Mouse (Mus musculus) heart, adult 2 months (tissue): Measurements from ENCODE around the gene Syt2.

Experiments
- CTCF ChIP-seq: fragments of 200-600 bp; IDR thresholded peaks from 2 replicates; pipeline ENCODE4 v1.8.1; 2022; ENCODE audit warnings: antibody characterized with exemption, mild to moderate bottlenecking, moderate library complexity
- EP300 ChIP-seq: fragments of 200-500 bp; IDR thresholded peaks from 2 replicates; pipeline ENCODE4 v1.6.1; 2011; ENCODE audit warnings: low read depth, low read length, control low read depth; ENCODE audit not compliant: insufficient read depth
- POLR2A ChIP-seq: fragments of 200-500 bp; IDR thresholded peaks from 2 replicates; pipeline ENCODE4 v1.6.1; 2011; ENCODE audit warnings: mild to moderate bottlenecking, low read depth, low read length, control low read depth; ENCODE audit not compliant: insufficient read depth

DNA sequence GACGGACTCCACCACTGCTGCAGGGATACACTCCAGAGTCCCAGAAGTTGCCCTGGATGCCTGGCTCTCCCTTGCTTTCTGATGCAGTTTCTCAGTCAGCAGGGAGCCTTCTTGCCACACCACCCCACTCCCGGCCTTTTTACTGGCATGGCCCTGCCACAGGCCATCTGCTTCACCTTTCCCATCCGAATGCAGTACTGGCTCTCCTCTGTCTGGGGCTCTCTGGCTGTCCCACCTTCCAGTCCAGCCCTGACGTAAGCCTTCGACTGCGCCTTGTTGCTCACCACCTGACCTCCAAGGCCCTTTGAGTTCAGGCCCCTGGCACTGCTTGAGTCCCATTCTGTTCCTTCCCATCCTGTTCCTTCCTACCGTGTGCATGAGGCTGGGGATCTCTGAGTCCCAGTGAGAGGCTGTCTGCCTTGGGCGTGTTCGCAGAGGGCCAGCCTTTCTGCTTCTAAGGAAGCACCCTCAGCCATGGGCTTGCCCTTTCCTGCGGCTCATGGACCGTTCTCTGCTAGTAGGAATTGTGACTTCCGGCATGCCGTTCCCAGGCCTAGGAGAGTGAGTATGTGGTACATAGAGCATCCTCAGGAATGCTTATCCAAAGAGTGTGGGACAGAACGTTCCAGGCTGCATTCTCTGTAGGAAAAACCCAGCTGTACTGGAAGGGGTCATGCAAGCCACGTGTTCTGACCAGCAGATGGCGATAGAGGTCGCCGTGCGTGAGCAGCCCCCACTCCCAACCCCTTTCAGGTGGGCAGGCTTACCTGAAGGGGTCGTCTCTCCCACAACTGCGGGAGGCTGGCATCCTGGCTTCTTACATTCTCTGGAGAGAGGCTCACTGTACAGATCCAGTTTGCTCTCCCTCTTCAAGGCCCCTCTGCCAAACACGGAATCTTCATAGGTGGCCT is 58.2 kb downstream of the Syt2 start:
- TF ChIP-seq POLR2A (no peak), EP300 (no peak), CTCF (peak; percentile 88)
